Mouse (Mus musculus): ENCODE data around the gene Zfp408.

DNA sequence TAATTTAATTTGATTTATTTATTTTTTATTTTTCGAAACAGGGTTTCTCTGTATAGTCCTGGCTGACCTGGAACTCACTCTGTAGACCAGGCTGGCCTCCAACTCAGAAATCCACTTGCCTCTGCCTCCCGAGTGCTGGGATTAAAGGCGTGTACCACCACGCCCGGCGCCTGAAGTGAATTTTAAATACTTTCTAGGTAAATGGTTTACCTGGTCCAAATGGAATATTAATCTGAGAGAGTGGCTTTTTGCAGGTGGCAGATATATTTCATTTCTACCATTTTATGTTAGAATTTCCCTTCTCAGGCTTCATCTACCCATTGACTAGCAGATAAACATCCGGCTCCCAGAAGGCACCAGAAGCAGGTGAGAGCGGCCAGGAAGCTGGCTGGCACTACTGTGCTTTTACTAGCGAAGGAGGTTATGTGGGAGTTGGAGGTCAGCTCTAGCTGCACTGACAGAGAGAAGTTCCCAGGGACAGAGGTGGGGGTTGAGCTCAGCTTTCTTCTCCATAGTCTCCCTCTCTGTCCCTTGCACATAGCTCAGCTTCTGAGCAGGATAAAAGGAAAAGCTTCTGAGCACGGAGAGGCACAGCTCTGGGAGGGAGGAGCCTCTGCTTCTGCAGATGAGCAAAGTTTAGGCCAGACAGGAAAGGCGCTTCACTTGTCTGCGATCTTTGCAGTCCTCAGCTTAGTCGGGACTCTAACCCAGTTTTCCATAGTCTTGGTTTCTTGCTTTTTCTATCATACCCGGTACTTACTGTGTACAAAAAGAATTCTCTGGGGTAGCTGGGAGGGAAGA, 2.1 kb upstream of the Zfp408 start:
- TF ChIP-seq CTCF (IDR thresholded peaks at IDR 0.05; ENCODE audit: borderline replicate concordance, control insufficient read depth, extremely low read depth, insufficient read depth, low read length, poor library complexity) (no peak), POLR2A (IDR thresholded peaks at IDR 0.05; ENCODE audit: control insufficient read depth, extremely low read depth, insufficient read depth, low read length, poor library complexity) (no peak)

Measured in thymus, adult 2 months (tissue).